Mouse (Mus musculus) limb, embryonic 12.5 days (tissue): ENCODE data around the gene Syn3. TPM values are rescaled to one million over a fixed set of nuclear protein-coding genes. Genes with fewer than 3 reads are reported as not detected.

Experiments
- ATAC-seq: fragments of 200-750 bp; cut with Nextera tagmentation; 2 replicates; pipeline ENCODE4 v1.8.0; 2017; ENCODE audit warnings: low read depth, moderate TSS enrichment; ENCODE audit not compliant: insufficient number of reproducible peaks, insufficient read depth, low FRiP score, low TSS enrichment
- H3K27ac ChIP-seq: fragments of 300-500 bp; sonication (generic); 2 replicates; pipeline ENCODE4 v1.5.1; 2016; ENCODE audit warnings: mild to moderate bottlenecking, moderate library complexity
- H3K27me3 ChIP-seq: fragments of 300-500 bp; sonication (generic); 2 replicates; pipeline ENCODE4 v1.6.1; 2016; ENCODE audit warnings: mild to moderate bottlenecking, moderate library complexity
- H3K36me3 ChIP-seq: fragments of 300-500 bp; sonication (generic); 2 replicates; pipeline ENCODE4 v1.6.1; 2016; ENCODE audit warnings: mild to moderate bottlenecking, moderate library complexity
- H3K4me1 ChIP-seq: fragments of 300-500 bp; sonication (generic); replicated peaks from 2 replicates; pipeline ENCODE4 v1.6.1; 2016
- H3K4me2 ChIP-seq: fragments of 300-500 bp; sonication (generic); 2 replicates; pipeline ENCODE4 v1.6.1; 2016; ENCODE audit warnings: mild to moderate bottlenecking, moderate library complexity
- H3K4me3 ChIP-seq: fragments of 300-500 bp; sonication (generic); replicated peaks from 2 replicates; pipeline ENCODE4 v1.5.1; 2016; ENCODE audit warnings: mild to moderate bottlenecking
- H3K9ac ChIP-seq: fragments of 300-500 bp; sonication (generic); replicated peaks from 2 replicates; pipeline ENCODE4 v1.6.1; 2016; ENCODE audit warnings: mild to moderate bottlenecking, moderate library complexity
- H3K9me3 ChIP-seq: fragments of 300-500 bp; sonication (generic); 2 replicates; pipeline ENCODE4 v1.6.1; 2016; ENCODE audit warnings: mild to moderate bottlenecking, moderate library complexity
- WGBS: fragments of 180-500 bp; shearing (Covaris S2); methylation state at CpG from one replicate; pipeline ENCODE4 v1.1.7; 2016; 5-methylcytosine and 5-hydroxymethylcytosine counted together
- polyA plus RNA-seq: library from polyadenylated mRNA; unstranded; fragments of >200 nt; fragmentation: Nextera tagmentation; extraction: Ambion mirVana; gene quantifications from 2 replicates; pipeline ENCODE4 v1.2.1, GENCODE M21; 2016

The Syn3 gene
- polyA plus RNA-seq, 1 experiment from 2014 or later: 4.1 TPM

- no peak for ATAC-seq
- no peak overlapping the region for H3K4me3 ChIP-seq
- no peak overlapping the region for H3K27ac ChIP-seq
- no peak overlapping the region for H3K9ac ChIP-seq
- H3K4me1 ChIP-seq: peaks cover 13% of the 10 kb centered on the region
- H3K4me2 ChIP-seq: no peak overlapping the region
- H3K36me3 ChIP-seq: no peaks in the 10 kb centered on the region
- 58% methylated on average over 3 of the region's 3 CpGs for WGBS
- no peaks in the 10 kb centered on the region for H3K27me3 ChIP-seq
- H3K9me3 ChIP-seq: no peaks in the 10 kb centered on the region
These were observed 349.5 kb downstream of the Syn3 start for GRCm38 (mm10) chr10:86149029-86149818.

- no peak for ATAC-seq
- Histone ChIP-seq H3K9ac (no peak overlapping the region), H3K4me2 (no peak overlapping the region), H3K4me1 (peaks cover 7% of the 10 kb centered on the region), H3K27ac (no peak overlapping the region), H3K4me3 (no peak overlapping the region), H3K36me3 (no peaks in the 10 kb centered on the region), H3K9me3 (no peaks in the 10 kb centered on the region; the same call in 1 of the 2 replicates), H3K27me3 (no peaks in the 10 kb centered on the region)
- WGBS: 84% methylated on average over 8 of the region's 8 CpGs
These were observed 359.5 kb downstream of the Syn3 start for GRCm38 (mm10) chr10:86139061-86139681.

DNA sequence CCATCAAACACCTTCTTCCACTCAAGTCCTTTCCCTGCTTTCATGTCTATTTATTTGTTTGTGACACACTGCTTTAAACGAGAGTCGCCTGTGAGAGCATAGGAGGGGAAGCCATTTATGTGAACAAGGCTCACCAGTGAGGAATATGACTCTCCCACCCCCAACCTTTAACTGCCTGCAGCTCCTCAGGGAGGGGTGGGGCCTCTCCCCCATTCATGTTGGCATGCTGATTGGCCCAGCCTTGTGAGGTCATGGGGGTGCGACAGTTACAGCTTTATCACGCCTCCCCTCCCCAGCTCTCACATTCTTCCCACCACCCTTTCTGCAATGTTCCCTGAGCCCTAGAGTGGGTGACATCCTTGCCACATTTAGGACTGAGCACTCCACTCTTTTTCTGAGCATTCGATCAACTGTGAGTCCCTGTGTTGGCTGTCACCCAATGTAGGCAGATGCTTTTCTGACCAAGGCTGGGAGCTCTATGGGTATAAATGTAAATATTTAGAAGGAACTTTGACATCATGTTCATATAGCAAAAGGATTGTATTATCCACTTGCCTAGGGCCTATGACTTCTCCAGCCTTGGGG, 361.0 kb downstream of the Syn3 start:
- Histone ChIP-seq H3K27me3 (no peaks in the 10 kb centered on the region), H3K9ac (no peak overlapping the region), H3K36me3 (no peaks in the 10 kb centered on the region), H3K4me1 (peaks cover 7% of the 10 kb centered on the region), H3K4me3 (no peak overlapping the region), H3K4me2 (no peak overlapping the region), H3K27ac (no peak overlapping the region), H3K9me3 (no peaks in the 10 kb centered on the region; the same call in 1 of the 2 replicates)
- no peak for ATAC-seq
- WGBS: 43% methylated on average over 5 of the region's 5 CpGs

- no peak overlapping the region for H3K4me2 ChIP-seq
- no peaks in the 10 kb centered on the region; the same call in 1 of the 2 replicates for H3K9me3 ChIP-seq
- 58% methylated on average over 3 of the region's 3 CpGs for WGBS
- no peak overlapping the region for H3K27ac ChIP-seq
- ATAC-seq: no peak
- H3K27me3 ChIP-seq: no peaks in the 10 kb centered on the region
- no peak overlapping the region for H3K9ac ChIP-seq
- no peaks in the 10 kb centered on the region for H3K36me3 ChIP-seq
- peaks cover 7% of the 10 kb centered on the region for H3K4me1 ChIP-seq
- H3K4me3 ChIP-seq: no peak overlapping the region
These were observed 361.6 kb downstream of the Syn3 start for GRCm38 (mm10) chr10:86137106-86137505.

DNA sequence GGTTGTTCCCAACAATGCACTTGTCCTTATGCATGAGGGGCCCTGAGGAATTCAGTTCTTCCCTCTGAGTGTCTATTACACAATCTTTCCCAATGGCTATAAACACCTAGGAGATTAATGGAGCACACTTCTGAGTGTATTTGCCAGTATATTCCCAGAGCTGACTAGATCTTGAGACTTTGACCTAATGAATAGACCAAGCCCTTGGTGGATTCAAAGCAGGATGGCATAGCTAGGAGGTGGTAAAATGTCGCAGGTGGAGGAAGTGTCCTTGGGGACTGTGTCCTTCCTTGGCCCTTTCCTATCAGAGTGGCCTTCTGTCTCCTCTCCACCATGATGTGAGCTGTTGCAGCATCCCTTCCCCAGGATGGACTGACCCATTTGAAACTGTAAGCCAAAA, 362.4 kb downstream of the Syn3 start:
- no peak for ATAC-seq

GRCm38 (mm10) chr10:86134848-86135247, 363.8 kb downstream of the Syn3 start:
- H3K9ac ChIP-seq: no peak overlapping the region

More for the DNA sequence above, 362.4 kb downstream of the Syn3 start:
- Histone ChIP-seq H3K27me3 (no peaks in the 10 kb centered on the region), H3K4me1 (peaks cover 7% of the 10 kb centered on the region), H3K9me3 (no peaks in the 10 kb centered on the region; the same call in 1 of the 2 replicates), H3K27ac (no peak overlapping the region), H3K9ac (no peak overlapping the region), H3K4me2 (no peak overlapping the region), H3K4me3 (no peak overlapping the region), H3K36me3 (no peaks in the 10 kb centered on the region)
- 94% methylated on average over 1 of the region's 1 CpGs for WGBS

DNA sequence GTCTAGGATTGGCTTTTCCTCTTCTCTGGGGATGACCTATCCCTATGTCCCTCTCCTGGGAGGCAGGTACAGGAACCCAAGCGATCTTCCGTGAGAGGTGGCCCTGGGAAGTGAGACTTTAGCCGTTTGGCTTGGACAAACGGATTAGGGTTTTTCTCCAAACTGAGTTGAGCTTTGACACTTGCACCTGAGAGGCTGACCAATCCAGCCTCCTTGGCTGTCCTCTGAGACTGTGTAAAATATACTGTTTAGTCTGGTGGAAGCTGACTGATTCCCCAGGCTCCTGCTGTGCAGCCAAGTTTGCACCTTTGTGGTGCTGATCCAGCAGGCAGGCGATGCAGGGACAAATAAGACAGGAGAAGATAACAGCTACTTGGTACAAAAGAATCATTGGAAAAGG, 364.4 kb downstream of the Syn3 start:
- Histone ChIP-seq H3K9me3 (no peaks in the 10 kb centered on the region; the same call in 1 of the 2 replicates), H3K4me3 (no peak overlapping the region), H3K9ac (no peak overlapping the region), H3K27ac (no peak overlapping the region), H3K36me3 (no peaks in the 10 kb centered on the region), H3K4me2 (no peak overlapping the region), H3K27me3 (no peaks in the 10 kb centered on the region), H3K4me1 (peaks cover 7% of the 10 kb centered on the region)
- ATAC-seq: no peak
- WGBS: 74% methylated on average over 5 of the region's 5 CpGs

More at GRCm38 (mm10) chr10:86134848-86135247, 363.8 kb downstream of the Syn3 start:
- Histone ChIP-seq H3K4me3 (no peak overlapping the region), H3K36me3 (no peaks in the 10 kb centered on the region), H3K9me3 (no peaks in the 10 kb centered on the region; the same call in 1 of the 2 replicates), H3K4me1 (peaks cover 7% of the 10 kb centered on the region), H3K27me3 (no peaks in the 10 kb centered on the region), H3K27ac (no peak overlapping the region), H3K4me2 (no peak overlapping the region)
- ATAC-seq: no peak
- 79% methylated on average over 6 of the region's 6 CpGs for WGBS

DNA sequence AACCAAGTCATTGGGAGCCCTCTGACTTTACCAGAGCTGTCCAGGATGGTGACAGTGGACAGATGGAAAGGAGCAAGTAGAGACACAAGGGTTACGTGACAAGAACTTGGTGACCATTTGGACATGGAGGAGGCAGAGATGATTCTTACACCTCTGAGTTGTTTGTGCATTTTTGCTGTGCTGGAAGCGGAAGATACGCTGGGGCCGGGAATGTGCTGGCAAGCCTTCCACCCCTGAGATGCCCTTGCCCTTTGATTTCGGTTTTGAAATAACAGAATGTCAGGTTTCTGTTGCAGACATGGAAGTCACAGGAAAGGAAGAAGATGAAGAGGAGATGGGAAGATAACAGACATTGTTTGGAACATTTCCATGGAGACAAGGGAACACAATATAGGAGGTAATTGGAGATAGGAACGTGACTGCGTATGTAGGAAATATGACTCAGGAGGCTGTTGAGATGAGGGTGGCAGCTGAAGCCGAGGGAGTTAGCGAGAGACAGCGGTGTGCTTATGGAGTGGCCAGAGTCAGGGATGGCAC, 366.2 kb downstream of the Syn3 start:
- Histone ChIP-seq H3K4me1 (peaks cover 3% of the 10 kb centered on the region), H3K27me3 (no peaks in the 10 kb centered on the region), H3K4me3 (no peak overlapping the region), H3K4me2 (no peak overlapping the region), H3K36me3 (no peaks in the 10 kb centered on the region), H3K9ac (no peak overlapping the region), H3K27ac (no peak overlapping the region), H3K9me3 (no peaks in the 10 kb centered on the region; the same call in 1 of the 2 replicates)
- 91% methylated on average over 10 of the region's 10 CpGs for WGBS
- ATAC-seq: no peak

GRCm38 (mm10) chr10:86129046-86129445, 369.6 kb downstream of the Syn3 start:
- Histone ChIP-seq H3K9me3 (no peaks in the 10 kb centered on the region), H3K27me3 (no peaks in the 10 kb centered on the region), H3K4me1 (no peaks in the 10 kb centered on the region), H3K36me3 (no peaks in the 10 kb centered on the region), H3K4me3 (no peak overlapping the region), H3K9ac (no peak overlapping the region), H3K4me2 (no peak overlapping the region), H3K27ac (no peak overlapping the region)
- ATAC-seq: no peak
- 94% methylated on average over 6 of the region's 6 CpGs for WGBS

- no peak for ATAC-seq
- 85% methylated on average over 11 of the region's 11 CpGs for WGBS
- no peak overlapping the region for H3K27ac ChIP-seq
- no peaks in the 10 kb centered on the region for H3K4me1 ChIP-seq
- H3K4me3 ChIP-seq: no peak overlapping the region
- H3K27me3 ChIP-seq: no peaks in the 10 kb centered on the region
- no peaks in the 10 kb centered on the region for H3K36me3 ChIP-seq
- H3K4me2 ChIP-seq: no peak overlapping the region
- no peak overlapping the region for H3K9ac ChIP-seq
- 0 out of 2 replicates have a peak, but pooled peaks cover 3% of the 10 kb centered on the region for H3K9me3 ChIP-seq
These were observed 372.2 kb downstream of the Syn3 start for GRCm38 (mm10) chr10:86126478-86126877.

- Histone ChIP-seq H3K4me1 (no peaks in the 10 kb centered on the region), H3K27me3 (no peaks in the 10 kb centered on the region), H3K36me3 (no peaks in the 10 kb centered on the region), H3K4me2 (no peak overlapping the region), H3K27ac (no peak overlapping the region), H3K9ac (no peak overlapping the region), H3K4me3 (no peak overlapping the region), H3K9me3 (0 out of 2 replicates have a peak, but pooled peaks cover 3% of the 10 kb centered on the region)
- 90% methylated on average over 2 of the region's 2 CpGs for WGBS
- ATAC-seq: no peak
These were observed 373.3 kb downstream of the Syn3 start for GRCm38 (mm10) chr10:86125421-86125820.
